24 mouse cellular contexts compared by ENCODE assay signal in the genomic region with DNA sequence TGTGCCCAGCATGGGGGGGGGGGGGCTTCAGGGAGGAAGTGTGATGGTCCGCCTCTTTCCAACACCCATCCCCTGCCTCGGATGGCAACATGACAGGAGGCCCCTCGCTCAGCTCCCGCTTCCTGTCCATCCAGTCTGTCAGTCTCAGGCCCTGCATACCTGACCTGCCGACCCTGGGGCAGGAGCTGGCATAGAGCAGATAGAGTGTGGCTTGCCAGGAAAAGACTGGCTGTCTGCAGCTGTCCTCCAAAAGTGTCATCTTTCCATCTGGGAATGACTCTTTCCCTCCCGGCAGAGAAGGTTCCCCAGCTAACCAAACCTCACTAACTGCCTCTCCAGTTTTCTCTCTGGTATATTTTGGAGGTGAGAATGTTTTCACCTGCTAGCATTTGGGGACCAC. TPM values are rescaled to one million over a fixed set of nuclear protein-coding genes. Genes with fewer than 3 reads are reported as not detected.
DNase-seq lines count a peak whose midpoint lies in the region; ATAC-seq and TF ChIP-seq lines count a peak whose summit lies in the region.
"Had no signal": no experiment of that assay in that cellular context is flagged by ENCODE, and none has a peak within 500 bp of the region (broad histone marks: within the 10 kb centered on the region; RNA-seq: fewer than 3 reads in every experiment).

No protein-coding gene starts in this region.

- no peak for TF ChIP-seq CTCF in lung, adult 2 months (IDR thresholded peaks at IDR 0.05; ENCODE audit: insufficient read depth, low read length)

- H3K36me3 ChIP-seq in heart, embryonic 10.5 days: peaks cover 11% of the 10 kb centered on the region; the same call in 1 of the 2 replicates
- H3K36me3 ChIP-seq in limb, embryonic 11.5 days (ENCODE audit: control insufficient read depth, insufficient read depth, low read length): no peaks in the 10 kb centered on the region
- H3K36me3 ChIP-seq in liver, embryonic 11.5 days (ENCODE audit: control insufficient read depth, insufficient read depth, low read length): no peaks in the 10 kb centered on the region
- H3K36me3 ChIP-seq: forebrain, embryonic 10.5 days; liver, embryonic 12.5 days; midbrain, embryonic 10.5 days had no signal

- H3K4me1 ChIP-seq in heart, embryonic 10.5 days: peaks cover 86% of the 10 kb centered on the region
- H3K4me1 ChIP-seq in lung, adult 2 months (ENCODE audit: control insufficient read depth, insufficient read depth, low read length): no peaks in the 10 kb centered on the region
- peaks cover 77% of the 10 kb centered on the region for H3K4me1 ChIP-seq in limb, embryonic 11.5 days (ENCODE audit: control insufficient read depth, insufficient read depth, low read length)
- H3K4me1 ChIP-seq in liver, embryonic 11.5 days (replicated peaks; ENCODE audit: control insufficient read depth, insufficient read depth, low read length): peaks cover 15% of the 10 kb centered on the region

- no peak overlapping the region for H3K4me3 ChIP-seq in heart, embryonic 10.5 days
- H3K4me3 ChIP-seq in lung, adult 2 months (replicated peaks; ENCODE audit: extremely low read depth, low read depth, low read length): no peak overlapping the region
- no peak overlapping the region for H3K4me3 ChIP-seq in limb, embryonic 11.5 days (ENCODE audit: low read depth, low read length)
- H3K4me3 ChIP-seq in liver, embryonic 11.5 days (ENCODE audit: low read depth, low read length): no peak overlapping the region
- H3K4me3 ChIP-seq: forebrain, embryonic 10.5 days; liver, embryonic 12.5 days; midbrain, embryonic 10.5 days had no signal

- H3K9me3 ChIP-seq in heart, embryonic 10.5 days: no peaks in the 10 kb centered on the region
- H3K9me3 ChIP-seq in limb, embryonic 11.5 days (ENCODE audit: control insufficient read depth, low read length): no peaks in the 10 kb centered on the region
- H3K9me3 ChIP-seq in liver, embryonic 11.5 days (ENCODE audit: control insufficient read depth, low read length): no peaks in the 10 kb centered on the region
- H3K9me3 ChIP-seq: forebrain, embryonic 10.5 days; liver, embryonic 12.5 days; midbrain, embryonic 10.5 days had no signal

- ATAC-seq in limb, embryonic 11.5 days (ENCODE audit: insufficient number of reproducible peaks, low FRiP score, low TSS enrichment, low read depth): no peak
- ATAC-seq in liver, embryonic 11.5 days (replicated peaks; ENCODE audit: low FRiP score): no peak
- ATAC-seq: forebrain, embryonic 16.5 days; hindbrain, postnatal 0 days; intestine, embryonic 16.5 days; liver, embryonic 12.5 days; midbrain, embryonic 16.5 days had no signal

- whole genome bisulfite sequencing in heart, embryonic 10.5 days: 26% methylated on average over 6 of the region's 6 CpGs
- WGBS in lung, adult 2 months: 22% methylated on average over 6 of the region's 6 CpGs
- WGBS in limb, embryonic 11.5 days: 28% methylated on average over 6 of the region's 6 CpGs
- WGBS in liver, embryonic 11.5 days: 37% methylated on average over 6 of the region's 6 CpGs

- no peak for DNase-seq in heart, embryonic 10.5 days (ENCODE audit: low spot score)
- DNase-seq in heart, postnatal 14 days: no peak
- DNase-seq in lung, postnatal 10 days: peak; percentile 47
- DNase-seq in lung, adult 2 months: no peak
- DNase-seq in limb, embryonic 11.5 days (ENCODE audit: low spot score): no peak
- DNase-seq in embryo, embryonic 9.5 days (ENCODE audit: extremely low spot score): no peak
- DNase-seq in cerebellum, postnatal 14 days: no peak
- no peak for DNase-seq in liver, embryonic 11.5 days (ENCODE audit: low spot score)
- DNase-seq: adrenal gland, postnatal 25 days; cerebellum, adult 9-10 months; kidney, adult 9 months; kidney, postnatal 14 days; layer of hippocampus, postnatal 36 days; lung, embryonic 14.5 days; thymus, postnatal 14 days had no signal

- no peaks in the 10 kb centered on the region for H3K27me3 ChIP-seq in heart, embryonic 10.5 days (ENCODE audit: insufficient read depth, poor library complexity, severe bottlenecking)
- H3K27me3 ChIP-seq in limb, embryonic 11.5 days (ENCODE audit: control insufficient read depth, insufficient read depth, low read length): no peaks in the 10 kb centered on the region
- peaks cover 34% of the 10 kb centered on the region for H3K27me3 ChIP-seq in liver, embryonic 11.5 days (replicated peaks; ENCODE audit: control insufficient read depth, insufficient read depth, low read length)

- no peak overlapping the region for H3K9ac ChIP-seq in limb, embryonic 11.5 days (ENCODE audit: low read length)
- H3K9ac ChIP-seq in liver, embryonic 11.5 days (ENCODE audit: low read depth, low read length): no peak overlapping the region
- H3K9ac ChIP-seq: liver, embryonic 12.5 days; lung, embryonic 14.5 days had no signal

- TF ChIP-seq POLR2A in lung, adult 2 months (IDR thresholded peaks at IDR 0.05; ENCODE audit: borderline replicate concordance, extremely low read depth, low read depth, low read length): no peak

- intact Hi-C loops in heart, postnatal 14 days (cut with DNase I): no loop called here

- H3K27ac ChIP-seq in heart, embryonic 10.5 days: peak overlapping the region; percentile 53
- H3K27ac ChIP-seq in limb, embryonic 11.5 days (replicated peaks; ENCODE audit: low read depth, low read length): peak overlapping the region; percentile 88
- no peak overlapping the region for H3K27ac ChIP-seq in liver, embryonic 11.5 days (ENCODE audit: low read depth, low read length)
- H3K27ac ChIP-seq: forebrain, embryonic 10.5 days; hindbrain, postnatal 0 days; liver, embryonic 12.5 days; midbrain, embryonic 10.5 days had no signal

- peak overlapping the region; percentile 22; the same call in 1 of the 2 replicates for H3K4me2 ChIP-seq in limb, embryonic 11.5 days (ENCODE audit: low read depth, severe bottlenecking)
- H3K4me2 ChIP-seq in liver, embryonic 11.5 days: no peak overlapping the region
- H3K4me2 ChIP-seq: liver, embryonic 12.5 days; lung, embryonic 14.5 days had no signal

RNA-seq across cellular contexts. Expression of a gene that starts 15.8 kb away (rescaled TPM):
- 49.1 and 73.9 TPM in 2 replicates for polyA plus RNA-seq in heart, embryonic 10.5 days (2016; fragmentation: Nextera tagmentation; extraction: Ambion mirVana)
- 1 to 10 TPM in 1 of 2 experiments, under 1 TPM in 1; 0.80 to 1.2 TPM for total RNA-seq in heart, postnatal 14 days (2021)
- 6.2 and 6.6 TPM in 2 replicates for polyA plus RNA-seq in lung, adult 2 months (2012; rRNA removed)
- 138 and 155 TPM in 2 replicates for polyA plus RNA-seq in limb, embryonic 11.5 days (2014; fragmentation: Nextera tagmentation; extraction: Ambion mirVana)
- 8.2 and 9.4 TPM in 2 replicates for polyA plus RNA-seq in liver, embryonic 11.5 days (2014; fragmentation: Nextera tagmentation; extraction: Ambion mirVana)
- total RNA-seq: common myeloid progenitor, adult 5-6 weeks; hematopoietic stem cell, adult 5-6 weeks had no signal

RNA-seq across cellular contexts. Expression of a gene that starts 20.4 kb away (rescaled TPM):
- 31.3 and 40.1 TPM in 2 replicates for polyA plus RNA-seq in heart, embryonic 10.5 days (2016; fragmentation: Nextera tagmentation; extraction: Ambion mirVana)
- total RNA-seq in heart, postnatal 14 days (2021): 1 to 10 TPM; 7.9 to 9.0 TPM
- polyA plus RNA-seq in lung, adult 2 months (2012; rRNA removed): 42.0 and 44.8 TPM in 2 replicates
- 38.7 and 40.4 TPM in 2 replicates for polyA plus RNA-seq in limb, embryonic 11.5 days (2014; fragmentation: Nextera tagmentation; extraction: Ambion mirVana)
- 44.2 and 45.6 TPM in 2 replicates for polyA plus RNA-seq in liver, embryonic 11.5 days (2014; fragmentation: Nextera tagmentation; extraction: Ambion mirVana)

RNA-seq across cellular contexts. Expression of a gene that starts 43.0 kb away (rescaled TPM):
- 102 and 116 TPM in 2 replicates for polyA plus RNA-seq in heart, embryonic 10.5 days (2016; fragmentation: Nextera tagmentation; extraction: Ambion mirVana)
- total RNA-seq in heart, postnatal 14 days (2021): 10 to 100 TPM; 30.0 to 34.5 TPM
- polyA plus RNA-seq in lung, adult 2 months (2012; rRNA removed): 20.2 and 23.4 TPM in 2 replicates
- 102 and 109 TPM in 2 replicates for polyA plus RNA-seq in limb, embryonic 11.5 days (2014; fragmentation: Nextera tagmentation; extraction: Ambion mirVana)
- 75.9 and 85.2 TPM in 2 replicates for polyA plus RNA-seq in liver, embryonic 11.5 days (2014; fragmentation: Nextera tagmentation; extraction: Ambion mirVana)

RNA-seq across cellular contexts. Expression of a gene that starts 47.1 kb away (rescaled TPM):
- 1.3 and 1.8 TPM in 2 replicates for polyA plus RNA-seq in heart, embryonic 10.5 days (2016; fragmentation: Nextera tagmentation; extraction: Ambion mirVana)
- 1 to 10 TPM in 1 of 2 experiments, under 1 TPM in 1; 0.57 to 1.0 TPM for total RNA-seq in heart, postnatal 14 days (2021)
- polyA plus RNA-seq in lung, adult 2 months (2012; rRNA removed): 1.8 and 2.2 TPM in 2 replicates
- polyA plus RNA-seq in limb, embryonic 11.5 days (2014; fragmentation: Nextera tagmentation; extraction: Ambion mirVana): 2.6 and 3.9 TPM in 2 replicates
- 0.40 and 0.75 TPM in 2 replicates for polyA plus RNA-seq in liver, embryonic 11.5 days (2014; fragmentation: Nextera tagmentation; extraction: Ambion mirVana)
- total RNA-seq: common myeloid progenitor, adult 5-6 weeks had no signal
